In genomic region chr2:70128590-70128989, GRCm38 (mm10) we compare ENCODE assay signal across 20 mouse cellular contexts.
DNase-seq lines count a peak whose midpoint lies in the region; ATAC-seq and TF ChIP-seq lines count a peak whose summit lies in the region.
"Had no signal": no experiment of that assay in that cellular context is flagged by ENCODE, and none has a peak within 500 bp of the region (broad histone marks: within the 10 kb centered on the region; RNA-seq: fewer than 3 reads in every experiment).

No protein-coding gene starts in this region.

- H3K36me3 ChIP-seq in kidney, adult 2 months (ENCODE audit: control insufficient read depth, insufficient read depth, low read length): no peaks in the 10 kb centered on the region
- H3K36me3 ChIP-seq in kidney, embryonic 16.5 days (ENCODE audit: insufficient read depth, low read length): no peaks in the 10 kb centered on the region
- no peaks in the 10 kb centered on the region for H3K36me3 ChIP-seq in midbrain, embryonic 14.5 days (ENCODE audit: control insufficient read depth, insufficient read depth, low read length)
- no peaks in the 10 kb centered on the region for H3K36me3 ChIP-seq in midbrain, embryonic 10.5 days
- H3K36me3 ChIP-seq in hindbrain, embryonic 14.5 days (replicated peaks; ENCODE audit: control insufficient read depth, insufficient read depth): no peaks in the 10 kb centered on the region
- no peaks in the 10 kb centered on the region for H3K36me3 ChIP-seq in neural tube, embryonic 15.5 days
- H3K36me3 ChIP-seq in heart, embryonic 12.5 days: no peaks in the 10 kb centered on the region
- H3K36me3 ChIP-seq: embryonic facial prominence, embryonic 13.5 days; midbrain, embryonic 12.5 days had no signal

- no peak overlapping the region for H3K4me3 ChIP-seq in kidney, adult 2 months (ENCODE audit: insufficient read depth, low read depth, low read length)
- H3K4me3 ChIP-seq in kidney, embryonic 16.5 days (ENCODE audit: low read length): no peak overlapping the region
- no peak overlapping the region for H3K4me3 ChIP-seq in midbrain, embryonic 14.5 days (replicated peaks; ENCODE audit: low read depth, low read length)
- H3K4me3 ChIP-seq in midbrain, embryonic 10.5 days: no peak overlapping the region
- no peak overlapping the region for H3K4me3 ChIP-seq in hindbrain, embryonic 14.5 days (replicated peaks; ENCODE audit: low read length)
- H3K4me3 ChIP-seq in neural tube, embryonic 15.5 days (replicated peaks): no peak overlapping the region
- H3K4me3 ChIP-seq in heart, embryonic 12.5 days: no peak overlapping the region
- H3K4me3 ChIP-seq: midbrain, embryonic 12.5 days had no signal

- ATAC-seq in kidney, embryonic 16.5 days (ENCODE audit: low FRiP score, low TSS enrichment): no peak
- ATAC-seq in midbrain, embryonic 14.5 days (ENCODE audit: low FRiP score, low TSS enrichment): no peak
- ATAC-seq in hindbrain, embryonic 14.5 days (ENCODE audit: low FRiP score): no peak
- ATAC-seq in neural tube, embryonic 15.5 days (ENCODE audit: low FRiP score): no peak
- ATAC-seq in heart, embryonic 12.5 days (ENCODE audit: insufficient number of reproducible peaks, low FRiP score): no peak
- ATAC-seq: liver, postnatal 0 days; Patski had no signal

- H3K27ac ChIP-seq in kidney, adult 2 months (ENCODE audit: insufficient read depth, low read depth, low read length): no peak overlapping the region
- H3K27ac ChIP-seq in kidney, embryonic 16.5 days (ENCODE audit: low read length): no peak overlapping the region
- peak overlapping the region; percentile 79 for H3K27ac ChIP-seq in midbrain, embryonic 14.5 days (replicated peaks; ENCODE audit: low read depth, low read length)
- H3K27ac ChIP-seq in midbrain, embryonic 10.5 days (replicated peaks): no peak overlapping the region
- H3K27ac ChIP-seq in hindbrain, embryonic 14.5 days: peak overlapping the region; percentile 81
- H3K27ac ChIP-seq in neural tube, embryonic 15.5 days (replicated peaks): peak overlapping the region; percentile 67; the same call in 1 of the 2 replicates
- H3K27ac ChIP-seq in heart, embryonic 12.5 days (ENCODE audit: poor library complexity, severe bottlenecking): no peak overlapping the region
- H3K27ac ChIP-seq: embryonic facial prominence, embryonic 13.5 days had no signal

- H3K4me2 ChIP-seq in kidney, embryonic 16.5 days (replicated peaks; ENCODE audit: low read depth, low read length): no peak overlapping the region
- no peak overlapping the region for H3K4me2 ChIP-seq in midbrain, embryonic 14.5 days (ENCODE audit: low read length)
- H3K4me2 ChIP-seq in hindbrain, embryonic 14.5 days (replicated peaks): no peak overlapping the region
- no peak overlapping the region for H3K4me2 ChIP-seq in neural tube, embryonic 15.5 days
- H3K4me2 ChIP-seq in heart, embryonic 12.5 days: no peak overlapping the region

- peak; percentile 5 for DNase-seq in kidney, adult 2 months
- no peak for DNase-seq in midbrain, embryonic 14.5 days
- DNase-seq in midbrain, embryonic 10.5 days (ENCODE audit: low spot score): no peak
- DNase-seq in hindbrain, embryonic 14.5 days (ENCODE audit: low spot score): no peak
- no peak for DNase-seq in right cerebral cortex, postnatal 36 days (ENCODE audit: low spot score in 2 of 2)
- DNase-seq: adrenal gland, postnatal 25 days; cerebellum, adult 9-10 months; heart, adult 11 months; kidney, adult 8-10 months; kidney, postnatal 36 days; liver; liver, postnatal 0 days; right cerebral cortex, postnatal 25 days; thymus, postnatal 14 days had no signal

- WGBS in kidney, adult 2 months: 59% methylated on average over 6 of the region's 6 CpGs
- 57% methylated on average over 6 of the region's 6 CpGs for WGBS in kidney, embryonic 16.5 days
- WGBS in midbrain, embryonic 14.5 days: 71% methylated on average over 6 of the region's 6 CpGs
- 72% methylated on average over 6 of the region's 6 CpGs for WGBS in midbrain, embryonic 10.5 days
- WGBS in hindbrain, embryonic 14.5 days: 66% methylated on average over 6 of the region's 6 CpGs
- 69% methylated on average over 6 of the region's 6 CpGs for WGBS in neural tube, embryonic 15.5 days
- 51% methylated on average over 6 of the region's 6 CpGs for WGBS in heart, embryonic 12.5 days

- H3K27me3 ChIP-seq in kidney, adult 2 months (replicated peaks; ENCODE audit: control insufficient read depth, insufficient read depth, low read length): no peaks in the 10 kb centered on the region
- peaks cover 9% of the 10 kb centered on the region; the same call in 1 of the 2 replicates for H3K27me3 ChIP-seq in kidney, embryonic 16.5 days (ENCODE audit: insufficient read depth, low read length)
- H3K27me3 ChIP-seq in midbrain, embryonic 14.5 days (ENCODE audit: control insufficient read depth, insufficient read depth, low read length): no peaks in the 10 kb centered on the region
- peaks cover 73% of the 10 kb centered on the region for H3K27me3 ChIP-seq in midbrain, embryonic 10.5 days (ENCODE audit: low read depth, poor library complexity, severe bottlenecking)
- no peaks in the 10 kb centered on the region for H3K27me3 ChIP-seq in hindbrain, embryonic 14.5 days (ENCODE audit: control insufficient read depth, insufficient read depth, low read length)
- H3K27me3 ChIP-seq in neural tube, embryonic 15.5 days (replicated peaks): peaks cover 7% of the 10 kb centered on the region; the same call in 1 of the 2 replicates
- peaks cover 34% of the 10 kb centered on the region for H3K27me3 ChIP-seq in heart, embryonic 12.5 days (replicated peaks)
- H3K27me3 ChIP-seq: Patski had no signal

- TF ChIP-seq CTCF in kidney, adult 2 months (conservative IDR thresholded peaks at IDR 0.05; ENCODE audit: insufficient read depth, insufficient read length, low read depth, low read length): no peak

- H3K9ac ChIP-seq in kidney, embryonic 16.5 days (replicated peaks; ENCODE audit: low read length): no peak overlapping the region
- H3K9ac ChIP-seq in midbrain, embryonic 14.5 days (replicated peaks; ENCODE audit: low read length): no peak overlapping the region
- H3K9ac ChIP-seq in hindbrain, embryonic 14.5 days: no peak overlapping the region
- H3K9ac ChIP-seq in neural tube, embryonic 15.5 days (replicated peaks): no peak overlapping the region
- no peak overlapping the region for H3K9ac ChIP-seq in heart, embryonic 12.5 days
- H3K9ac ChIP-seq: embryonic facial prominence, embryonic 13.5 days; liver, postnatal 0 days; midbrain, embryonic 12.5 days had no signal

- H3K4me1 ChIP-seq in kidney, adult 2 months (ENCODE audit: control insufficient read depth, insufficient read depth, low read length): peaks cover 3% of the 10 kb centered on the region; the same call in 1 of the 2 replicates
- H3K4me1 ChIP-seq in kidney, embryonic 16.5 days (ENCODE audit: insufficient read depth, low read length): peaks cover 8% of the 10 kb centered on the region
- peaks cover 14% of the 10 kb centered on the region for H3K4me1 ChIP-seq in midbrain, embryonic 14.5 days (ENCODE audit: control insufficient read depth, insufficient read depth, low read length)
- H3K4me1 ChIP-seq in midbrain, embryonic 10.5 days: peaks cover 23% of the 10 kb centered on the region
- peaks cover 17% of the 10 kb centered on the region for H3K4me1 ChIP-seq in hindbrain, embryonic 14.5 days (replicated peaks; ENCODE audit: control insufficient read depth, insufficient read depth, low read length)
- H3K4me1 ChIP-seq in neural tube, embryonic 15.5 days: peaks cover 23% of the 10 kb centered on the region
- peaks cover 5% of the 10 kb centered on the region for H3K4me1 ChIP-seq in heart, embryonic 12.5 days (replicated peaks)

- H3K9me3 ChIP-seq in kidney, embryonic 16.5 days (ENCODE audit: low read length): no peaks in the 10 kb centered on the region
- no peaks in the 10 kb centered on the region for H3K9me3 ChIP-seq in midbrain, embryonic 14.5 days (ENCODE audit: control insufficient read depth, low read length)
- no peaks in the 10 kb centered on the region for H3K9me3 ChIP-seq in midbrain, embryonic 10.5 days (replicated peaks)
- H3K9me3 ChIP-seq in hindbrain, embryonic 14.5 days (ENCODE audit: control insufficient read depth, low read length): no peaks in the 10 kb centered on the region
- H3K9me3 ChIP-seq in neural tube, embryonic 15.5 days (replicated peaks): no peaks in the 10 kb centered on the region
- no peaks in the 10 kb centered on the region for H3K9me3 ChIP-seq in heart, embryonic 12.5 days (replicated peaks)
- H3K9me3 ChIP-seq: embryonic facial prominence, embryonic 13.5 days; midbrain, embryonic 12.5 days had no signal

- no peak for TF ChIP-seq POLR2A in kidney, adult 2 months (IDR thresholded peaks at IDR 0.05; ENCODE audit: low read depth, low read length)

Comparison
In these comparisons a context has a peak if more than half of its experiments do, and no peak if none do; other contexts are left out.
1. H3K27ac ChIP-seq: peak in midbrain, embryonic 14.5 days (single experiment), hindbrain, embryonic 14.5 days (single experiment) and neural tube, embryonic 15.5 days (single experiment); none in kidney, adult 2 months (single experiment), kidney, embryonic 16.5 days (single experiment), midbrain, embryonic 10.5 days (single experiment) and heart, embryonic 12.5 days (single experiment).